Mouse (Mus musculus): ENCODE measurements around the gene Hes3.

Hes3 gene

GRCm38 (mm10) chr4:152250615-152251014 is 40.8 kb downstream of the Hes3 start:
- no peak for DNase-seq

GRCm38 (mm10) chr4:152247195-152247594 is 44.3 kb downstream of the Hes3 start:
- DNase-seq: no peak

GRCm38 (mm10) chr4:152246011-152246410 is 45.5 kb downstream of the Hes3 start:
- DNase-seq: no peak

GRCm38 (mm10) chr4:152244545-152245522 is 46.6 kb downstream of the Hes3 start:
- DNase-seq: no peak

- no peak for DNase-seq
Measured at GRCm38 (mm10) chr4:152243969-152244368, 47.5 kb downstream of the Hes3 start.

GRCm38 (mm10) chr4:152243241-152243891 is 48.1 kb downstream of the Hes3 start:
- DNase-seq: no peak

GRCm38 (mm10) chr4:152239974-152240373 is 51.5 kb downstream of the Hes3 start:
- no peak for DNase-seq

All from kidney, adult 18-20 months (tissue).